Mouse (Mus musculus) adrenal gland, adult 8-10 months (tissue): ENCODE measurements around the gene Tmem9. TPM values are rescaled to one million over a fixed set of nuclear protein-coding genes. Genes with fewer than 3 reads are reported as not detected.

Source experiments
- DNase-seq: peaks from one replicate; pipeline ENCODE4 v3.0.0; 2022
- total RNA-seq, 4 experiments: library from RNA; stranded (reverse); gene quantifications; 2 replicates each; pipeline ENCODE4 v1.2.4; 2022

Tmem9 gene
- 10 to 100 TPM; 37.4 to 55.6 (median 50.2) TPM for total RNA-seq

DNA sequence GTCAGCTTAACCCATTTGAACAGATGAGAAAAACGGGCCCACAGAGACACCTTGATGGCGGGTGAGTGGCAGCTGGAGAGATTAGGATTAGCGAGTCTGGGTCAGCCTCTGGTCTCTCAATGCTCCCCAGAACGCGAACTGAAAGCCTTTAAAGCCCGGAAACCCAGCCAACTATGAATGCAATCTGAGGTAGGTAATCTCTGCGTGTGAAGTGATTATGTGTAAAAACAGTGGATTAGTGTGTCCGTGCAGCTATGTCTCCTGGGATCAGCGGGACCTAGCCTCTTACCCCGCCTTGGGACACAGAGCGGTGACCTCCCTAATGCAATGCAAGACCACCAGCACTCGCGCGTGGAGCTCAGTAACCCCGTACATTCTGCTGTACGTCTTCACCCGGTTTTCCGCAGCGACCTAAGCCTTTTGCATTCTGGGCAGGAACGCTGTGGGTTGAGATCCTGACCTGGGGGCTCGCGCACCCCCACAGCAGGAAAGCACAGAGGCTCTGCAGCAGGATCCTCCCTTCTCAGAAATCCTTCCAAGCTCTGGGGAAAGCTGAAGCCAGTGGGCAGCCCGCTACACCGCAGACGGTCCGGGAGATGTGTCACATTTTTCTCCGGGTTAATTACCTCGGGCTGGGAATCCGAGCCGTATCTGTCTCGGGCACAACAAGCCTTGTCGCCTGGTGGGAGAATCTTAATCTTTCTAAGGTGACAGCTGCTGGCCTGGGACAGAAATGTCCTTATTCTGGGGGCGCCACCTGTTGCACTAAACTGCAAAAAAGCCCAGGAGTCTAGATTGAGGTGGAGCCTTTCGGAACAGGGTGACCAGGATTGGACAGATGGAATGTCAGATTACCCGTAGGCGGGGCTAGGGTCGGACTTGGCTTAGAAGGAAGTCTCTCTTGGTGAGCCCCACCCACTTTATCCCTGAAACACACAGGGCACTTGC is at the start of gene Tmem9:
Tmem9 (plus strand) TSS at position 940 of the 948 bp plus-strand sequence.
- peak; percentile 81 for DNase-seq

- DNase-seq = no peak
Observed at GRCm38 (mm10) chr1:135958483-135958882, 49.5 kb upstream of the Tmem9 start.

GRCm38 (mm10) chr1:135963177-135963576 is 44.8 kb upstream of the Tmem9 start:
- DNase-seq = no peak

DNA sequence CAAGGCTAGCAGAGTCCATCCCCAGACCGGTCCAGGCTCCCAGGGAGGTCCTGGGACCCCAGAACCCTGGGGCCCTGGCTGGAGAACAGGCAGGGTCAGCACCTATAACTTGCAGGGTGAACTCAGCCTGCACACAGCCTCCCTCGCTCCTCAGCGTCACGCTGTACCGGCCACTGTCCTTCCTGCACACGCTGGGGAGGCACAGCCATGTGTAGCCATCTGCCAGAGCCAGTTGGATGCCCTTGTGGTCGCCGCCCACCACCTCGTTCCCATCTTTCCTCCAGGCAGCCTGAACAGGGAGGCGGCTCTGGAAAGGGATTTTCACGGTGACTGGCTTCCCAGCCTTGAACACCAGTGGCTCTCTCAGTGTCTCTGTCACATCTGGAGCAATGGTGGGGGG is 43.4 kb upstream of the Tmem9 start:
- DNase-seq = no peak

DNA sequence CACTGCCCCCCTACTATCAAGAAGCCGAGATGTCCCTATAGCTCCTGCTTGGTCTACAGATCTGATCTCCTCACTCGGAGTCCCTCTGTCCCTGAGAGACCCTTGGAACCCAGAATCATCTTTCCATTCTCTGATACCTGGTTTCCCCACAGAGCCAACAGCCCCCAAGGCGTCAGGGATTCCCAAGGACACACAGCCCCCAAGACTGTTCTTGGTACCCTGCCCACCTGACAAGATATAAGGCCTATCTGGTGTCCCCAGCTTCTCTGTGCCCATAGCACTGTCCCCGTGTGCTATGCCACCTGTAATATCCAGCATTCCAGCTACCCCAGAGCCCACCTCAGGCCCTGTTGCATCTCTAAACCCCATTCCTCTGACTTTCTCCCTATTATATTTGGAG is 40.2 kb upstream of the Tmem9 start:
- DNase-seq = no peak

GRCm38 (mm10) chr1:135970486-135970885 is 37.5 kb upstream of the Tmem9 start:
- no peak for DNase-seq

DNA sequence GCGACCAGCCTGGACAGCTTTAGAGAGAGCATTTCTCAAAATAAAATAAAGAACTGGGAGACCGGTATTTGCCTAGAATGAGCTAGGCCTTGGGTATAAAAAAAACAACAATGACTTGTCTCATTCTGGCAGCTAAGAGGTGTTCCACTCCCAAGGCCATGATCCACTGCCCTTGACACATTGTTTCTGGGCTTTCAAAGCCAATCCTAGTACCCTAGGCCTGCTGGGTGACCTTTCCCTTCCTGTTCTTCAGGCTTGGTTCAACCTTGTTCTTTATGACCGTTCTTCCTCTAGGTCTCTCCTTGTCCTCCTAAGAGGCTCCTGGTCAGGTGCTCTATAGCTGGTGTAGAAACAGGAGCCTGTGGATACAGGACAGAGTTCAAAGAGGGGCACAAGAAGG is 35.4 kb upstream of the Tmem9 start:
- peak; percentile 26 for DNase-seq

- no peak for DNase-seq
Observed at GRCm38 (mm10) chr1:135984105-135984504, 23.8 kb upstream of the Tmem9 start.

- no peak for DNase-seq
Observed at GRCm38 (mm10) chr1:135989876-135990275, 18.1 kb upstream of the Tmem9 start.

DNA sequence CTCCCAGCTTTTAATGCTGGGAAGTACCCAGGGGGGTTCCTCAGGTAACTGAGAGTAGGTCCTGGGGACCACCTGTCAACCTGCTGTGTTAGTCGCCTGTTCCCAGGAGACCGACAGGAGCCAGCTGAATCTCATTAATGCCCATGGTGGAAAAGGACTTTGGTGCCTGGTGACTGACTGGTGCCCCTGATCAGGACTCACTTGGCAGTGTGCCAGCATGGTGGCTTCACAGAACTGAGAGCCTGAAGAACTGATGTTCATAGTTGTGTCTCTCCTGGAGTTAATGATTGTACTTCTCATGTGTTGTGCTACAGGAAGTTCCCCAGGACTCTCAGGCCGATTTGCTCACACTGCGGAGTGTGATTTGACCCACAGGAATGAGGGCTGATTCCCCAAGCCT is 14.5 kb upstream of the Tmem9 start:
- DNase-seq = no peak

- DNase-seq = no peak
Observed at GRCm38 (mm10) chr1:135997537-135997936, 10.4 kb upstream of the Tmem9 start.

GRCm38 (mm10) chr1:135999720-136000287 is 8.1 kb upstream of the Tmem9 start:
- no peak for DNase-seq

GRCm38 (mm10) chr1:136001438-136001837 is 6.5 kb upstream of the Tmem9 start:
- DNase-seq = no peak

GRCm38 (mm10) chr1:136006292-136006748 is 1.6 kb upstream of the Tmem9 start, which contains the start of gene Igfn1:
Igfn1 (minus strand) TSS chr1:136006342.
- no peak for DNase-seq

DNA sequence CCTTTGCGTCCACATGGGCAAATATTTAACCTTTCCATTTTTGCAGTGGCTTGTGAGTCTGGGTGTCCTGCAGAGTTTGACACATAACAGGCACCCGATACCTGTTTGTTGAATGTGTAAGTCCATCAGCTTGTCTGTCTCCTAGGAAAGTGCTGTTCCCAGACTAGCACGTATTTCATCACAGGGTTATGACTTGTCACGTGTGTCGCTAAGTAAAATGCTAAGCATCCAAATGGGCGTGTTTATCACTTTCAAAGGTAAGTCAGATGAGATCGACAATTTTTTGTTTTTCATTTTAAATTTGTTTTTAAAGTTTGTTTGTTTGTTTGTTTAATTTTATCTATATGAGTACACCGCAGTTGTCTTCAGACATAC is 196 bp downstream of the Tmem9 start:
- no peak for DNase-seq

- no peak for DNase-seq
Observed at GRCm38 (mm10) chr1:136010247-136010646, 2.3 kb downstream of the Tmem9 start.

DNA sequence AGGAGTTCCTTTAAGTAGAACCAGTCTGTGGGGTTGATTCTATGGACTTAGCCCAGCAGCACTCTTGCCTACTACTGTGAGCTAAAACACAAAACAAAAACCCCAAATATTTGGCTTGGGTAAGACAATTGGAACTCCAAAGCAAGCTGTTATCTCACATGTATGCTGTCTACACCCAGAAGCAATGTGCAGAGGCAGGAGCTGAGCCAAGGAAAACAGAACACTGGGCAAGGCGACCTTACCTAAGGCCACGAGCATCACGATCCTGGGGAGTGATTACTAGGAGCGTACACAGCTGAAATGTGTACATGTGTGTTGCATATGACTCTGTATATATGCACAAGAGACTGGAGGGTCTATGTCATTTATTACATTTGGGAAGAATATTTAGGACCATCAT is 5.6 kb downstream of the Tmem9 start:
- DNase-seq = no peak

- DNase-seq = no peak
Observed at GRCm38 (mm10) chr1:136014796-136015502, 7.0 kb downstream of the Tmem9 start.

DNA sequence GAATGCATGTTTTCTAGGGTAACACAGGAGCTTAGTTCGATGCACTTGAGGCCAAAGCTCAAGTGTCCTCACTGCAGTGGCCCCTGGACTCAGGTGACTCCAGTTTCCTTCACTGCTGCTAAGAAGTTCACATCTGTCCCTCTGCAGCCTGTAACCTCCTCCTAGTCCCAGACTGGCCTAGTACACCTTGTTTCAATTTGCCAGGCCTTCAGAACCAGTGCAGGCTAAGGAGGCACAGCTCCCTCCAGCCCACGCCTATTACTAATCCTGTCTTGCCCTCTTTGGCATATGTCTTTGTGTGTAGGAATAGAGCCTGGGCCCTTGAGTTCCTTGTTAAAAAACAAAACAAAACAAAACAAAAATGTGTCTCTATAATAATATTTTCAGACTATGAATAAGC is 9.4 kb downstream of the Tmem9 start:
- DNase-seq = no peak

GRCm38 (mm10) chr1:136017907-136018313 is 10.0 kb downstream of the Tmem9 start:
- peak; percentile 92 for DNase-seq

GRCm38 (mm10) chr1:136018390-136019189 is 10.6 kb downstream of the Tmem9 start:
- no peak for DNase-seq

- DNase-seq = no peak
Observed at GRCm38 (mm10) chr1:136030201-136030600, 22.3 kb downstream of the Tmem9 start.
